Mouse (Mus musculus) urinary bladder, postnatal 25 days (tissue): ENCODE data around the gene Mgat5.

Experiments used
- DNase-seq: peaks from one replicate; pipeline ENCODE4 v3.0.0; 2022; ENCODE audit warnings: low spot score

Mgat5 gene

GRCm38 (mm10) chr1:127394716-127395115 is 189.9 kb downstream of the Mgat5 start:
- DNase-seq = no peak

- no peak for DNase-seq
Measured at GRCm38 (mm10) chr1:127395724-127396123, 190.9 kb downstream of the Mgat5 start.

- DNase-seq = no peak
Measured at GRCm38 (mm10) chr1:127396569-127397349, 191.9 kb downstream of the Mgat5 start.

GRCm38 (mm10) chr1:127397396-127397795 is 192.6 kb downstream of the Mgat5 start:
- no peak for DNase-seq

- DNase-seq = no peak
Measured at GRCm38 (mm10) chr1:127398186-127398585, 193.4 kb downstream of the Mgat5 start.

- no peak for DNase-seq
Measured at GRCm38 (mm10) chr1:127400198-127400597, 195.4 kb downstream of the Mgat5 start.

- DNase-seq = no peak
Measured at GRCm38 (mm10) chr1:127400666-127401065, 195.9 kb downstream of the Mgat5 start.

GRCm38 (mm10) chr1:127404655-127405054 is 199.8 kb downstream of the Mgat5 start:
- DNase-seq = no peak

GRCm38 (mm10) chr1:127408957-127409423 is 204.2 kb downstream of the Mgat5 start:
- no peak for DNase-seq

GRCm38 (mm10) chr1:127409512-127409911 is 204.7 kb downstream of the Mgat5 start:
- DNase-seq = no peak

GRCm38 (mm10) chr1:127414500-127414899 is 209.7 kb downstream of the Mgat5 start:
- DNase-seq = no peak

- DNase-seq = no peak
Measured at GRCm38 (mm10) chr1:127415896-127416295, 211.1 kb downstream of the Mgat5 start.

- no peak for DNase-seq
Measured at GRCm38 (mm10) chr1:127416971-127417370, 212.2 kb downstream of the Mgat5 start.

- DNase-seq = no peak
Measured at GRCm38 (mm10) chr1:127418916-127419575, 214.2 kb downstream of the Mgat5 start.

- no peak for DNase-seq
Measured at GRCm38 (mm10) chr1:127419581-127419980, 214.8 kb downstream of the Mgat5 start.

- DNase-seq = no peak
Measured at GRCm38 (mm10) chr1:127420383-127420782, 215.6 kb downstream of the Mgat5 start.

- no peak for DNase-seq
Measured at GRCm38 (mm10) chr1:127420795-127421194, 216.0 kb downstream of the Mgat5 start.

GRCm38 (mm10) chr1:127422565-127422964 is 217.8 kb downstream of the Mgat5 start:
- no peak for DNase-seq

- DNase-seq = peak; percentile 9
Measured at GRCm38 (mm10) chr1:127425021-127425532, 220.3 kb downstream of the Mgat5 start.

GRCm38 (mm10) chr1:127430290-127430689 is 225.5 kb downstream of the Mgat5 start:
- no peak for DNase-seq

GRCm38 (mm10) chr1:127434829-127435228 is 230.0 kb downstream of the Mgat5 start:
- no peak for DNase-seq

- DNase-seq = no peak
Measured at GRCm38 (mm10) chr1:127437091-127437490, 232.3 kb downstream of the Mgat5 start.

GRCm38 (mm10) chr1:127439452-127439891 is 234.7 kb downstream of the Mgat5 start:
- DNase-seq = no peak
